Mouse (Mus musculus) E14TG2a.4 (cell line): ENCODE results near the gene Auts2.

Source experiments
- CTCF ChIP-seq: conservative IDR thresholded peaks from 2 replicates; pipeline ENCODE4 v1.5.1; 2014; ENCODE audit warnings: low read length
- NANOG ChIP-seq: IDR thresholded peaks from 2 replicates; pipeline ENCODE4 v1.6.1; 2014; ENCODE audit warnings: borderline replicate concordance, low read length, mixed read lengths
- POU5F1 ChIP-seq: IDR thresholded peaks from 2 replicates; pipeline ENCODE4 v1.6.1; 2014; ENCODE audit warnings: low read length, borderline replicate concordance

DNA sequence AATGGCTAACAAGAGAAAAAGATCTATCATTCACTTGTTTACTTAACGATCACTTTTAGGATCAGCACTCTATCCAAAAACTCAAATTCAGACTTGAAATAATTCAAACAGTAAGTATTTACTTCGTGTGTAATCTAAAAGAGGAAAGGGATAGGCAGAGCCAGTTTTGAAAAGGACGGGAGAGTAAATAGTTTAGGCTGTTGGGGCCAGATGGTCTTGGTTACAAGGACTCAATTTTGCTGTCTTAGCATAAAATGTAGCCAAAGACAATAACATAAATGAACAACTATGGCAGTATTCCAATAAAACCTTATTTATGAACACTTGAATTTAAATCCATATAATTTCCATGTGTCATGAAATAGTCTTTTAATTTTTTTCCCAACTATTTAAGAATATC lies 57.7 kb downstream of the Auts2 start:
- TF ChIP-seq CTCF = no peak
- TF ChIP-seq POU5F1 = no peak
- no peak for TF ChIP-seq NANOG
